Mouse (Mus musculus) liver, embryonic 14.5 days (tissue): ENCODE results near the gene Pm20d2.

Experiments
- CTCF ChIP-seq: IDR thresholded peaks from 2 replicates; pipeline ENCODE4 v1.5.1; 2016; ENCODE audit warnings: antibody characterized with exemption, low read depth, control low read depth
- EP300 ChIP-seq: IDR thresholded peaks from 2 replicates; pipeline ENCODE4 v1.6.1; 2016; ENCODE audit warnings: antibody characterized with exemption, low read depth

DNA sequence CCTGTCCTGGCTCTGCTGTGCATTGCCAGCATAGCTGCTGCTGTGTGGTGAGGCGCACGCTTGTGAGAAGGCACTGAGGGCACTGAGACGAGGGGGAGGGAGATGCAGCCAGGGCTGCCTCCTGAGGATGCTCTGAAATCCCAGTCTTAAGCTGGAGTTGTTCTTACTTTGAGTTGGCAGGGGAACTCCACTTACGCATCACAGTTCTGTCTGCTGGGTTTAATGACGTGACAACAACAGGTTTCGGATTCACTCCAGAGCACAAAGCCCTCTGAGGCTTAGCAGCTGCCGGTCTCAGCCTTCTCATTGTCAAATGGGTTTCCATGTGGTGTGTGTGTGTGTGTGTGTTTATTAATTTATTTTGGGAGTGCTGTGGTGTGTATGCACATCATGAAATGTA, 40.4 kb downstream of the Pm20d2 start:
- no peak for TF ChIP-seq EP300
- no peak for TF ChIP-seq CTCF
